Mouse (Mus musculus) embryonic fibroblast, embryonic 13.5 days (primary cell): ENCODE data around the gene Tmcc2. TPM values are rescaled to one million over a fixed set of nuclear protein-coding genes. Genes with fewer than 3 reads are reported as not detected.
A peak's percentile ranks its signal among the peaks of the same experiment; 100 is the strongest.
"Not testable (repeated sequence)": the region's sequence is repeated elsewhere in the genome, so short reads cannot be mapped to it uniquely, and the experiment has no call there.

Source experiments
- H3K27ac ChIP-seq: 2 replicates; pipeline ENCODE4 v1.5.1; 2012; ENCODE audit warnings: low read length, control low read depth, inconsistent platforms; ENCODE audit not compliant: insufficient read depth
- H3K4me1 ChIP-seq: 2 replicates; pipeline ENCODE4 v1.6.1; 2011; ENCODE audit warnings: low read length; ENCODE audit not compliant: control insufficient read depth, insufficient read depth
- H3K4me3 ChIP-seq: 2 replicates; pipeline ENCODE4 v1.5.1; 2011; ENCODE audit warnings: mild to moderate bottlenecking, control low read depth, low read length; ENCODE audit not compliant: insufficient read depth
- CTCF ChIP-seq: IDR thresholded peaks from 2 replicates; pipeline ENCODE4 v1.5.1; 2011; ENCODE audit warnings: mild to moderate bottlenecking, control low read depth, low read length, moderate library complexity, borderline replicate concordance; ENCODE audit not compliant: insufficient read depth
- POLR2A ChIP-seq: IDR thresholded peaks from 2 replicates; pipeline ENCODE4 v1.6.1; 2011; ENCODE audit warnings: low read depth, mild to moderate bottlenecking, control low read depth, low read length, moderate library complexity
- polyA plus RNA-seq: library from polyadenylated mRNA; stranded (reverse); fragments of >200 nt; gene quantifications from 2 replicates; pipeline ENCODE4 v1.2.4, GENCODE M21; 2011; ENCODE audit warnings: low read depth; ENCODE audit not compliant: missing spikeins, insufficient read length

Gene Tmcc2
- polyA plus RNA-seq, 1 experiment: 12.6 TPM

DNA sequence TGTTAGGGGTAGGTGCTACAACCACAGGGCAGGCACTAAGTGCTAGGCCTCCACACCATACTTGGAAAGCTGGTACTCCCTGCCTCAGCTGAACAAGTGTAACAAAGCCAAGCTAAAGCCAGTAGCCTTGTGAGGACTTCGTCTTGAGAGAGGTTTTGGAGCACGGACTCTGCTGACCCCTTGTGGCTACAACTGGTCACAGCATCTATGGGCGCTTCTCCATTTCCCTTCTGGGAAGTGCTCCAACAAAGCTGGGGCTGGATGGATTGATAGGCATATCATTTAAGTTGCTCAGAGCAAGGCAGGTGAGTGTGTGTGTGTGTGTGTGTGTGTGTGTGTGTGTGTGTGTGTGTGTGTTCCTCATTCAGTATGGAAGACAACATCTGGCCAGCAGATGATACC, 35.2 kb downstream of the Tmcc2 start:
- TF ChIP-seq POLR2A (no peak), CTCF (peak; percentile 78)
- Histone ChIP-seq H3K4me3 (no peak overlapping the region), H3K4me1 (peaks cover 9% of the 10 kb centered on the region; the same call in 1 of the 2 replicates), H3K27ac (no peak overlapping the region)

DNA sequence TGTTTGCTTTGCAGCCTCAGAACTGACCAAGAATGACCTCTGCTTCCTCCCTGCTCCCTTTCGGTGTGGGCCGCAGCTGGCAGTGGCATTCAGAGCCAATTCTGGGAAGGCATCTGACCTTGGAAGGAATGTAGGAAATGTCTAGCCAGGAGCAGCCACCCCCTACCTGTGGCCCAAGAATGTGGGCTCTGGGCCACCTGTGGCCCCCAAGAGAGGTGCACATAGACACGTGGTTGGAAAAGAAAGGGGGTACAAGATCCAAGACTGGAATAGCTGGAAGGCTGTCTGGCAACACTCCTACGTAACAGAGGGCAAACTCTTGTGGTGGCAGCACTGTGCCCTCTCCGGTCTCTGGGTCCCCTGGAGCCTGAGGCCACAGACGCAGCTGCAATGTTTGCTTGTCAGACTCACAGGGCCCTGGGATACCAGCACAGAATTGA, 35.9 kb downstream of the Tmcc2 start:
- no peak overlapping the region; the same call in 1 of the 2 replicates for H3K27ac ChIP-seq
- no peak overlapping the region for H3K4me3 ChIP-seq
- peaks cover 9% of the 10 kb centered on the region; the same call in 1 of the 2 replicates for H3K4me1 ChIP-seq
- no peak for TF ChIP-seq POLR2A
- no peak for TF ChIP-seq CTCF

DNA sequence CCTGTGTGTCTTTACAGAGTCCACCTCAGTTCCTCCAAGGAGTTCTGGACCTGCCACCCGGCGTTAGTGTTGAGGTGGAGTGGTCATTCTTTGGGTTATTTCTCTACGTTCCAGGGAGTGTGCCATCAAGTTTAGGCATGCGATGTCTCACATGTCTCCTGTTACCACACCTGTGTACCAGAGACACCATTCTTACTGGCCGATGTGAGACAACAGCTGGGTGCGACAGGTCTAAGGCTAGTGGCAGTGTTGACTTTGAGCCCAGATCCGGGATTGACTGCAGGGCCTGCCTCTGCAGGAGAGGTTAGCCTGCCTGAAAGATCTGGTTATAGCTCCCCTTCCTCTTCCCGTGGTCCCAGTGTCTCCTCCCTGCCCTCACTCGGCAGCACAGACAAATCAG, 36.8 kb downstream of the Tmcc2 start:
- H3K4me3 ChIP-seq: no peak overlapping the region
- TF ChIP-seq CTCF (no peak), POLR2A (no peak)
- H3K4me1 ChIP-seq: peaks cover 9% of the 10 kb centered on the region; the same call in 1 of the 2 replicates
- H3K27ac ChIP-seq: no peak overlapping the region

- Histone ChIP-seq H3K4me1 (peaks cover 9% of the 10 kb centered on the region; the same call in 1 of the 2 replicates), H3K4me3 (no peak overlapping the region), H3K27ac (peak overlapping the region; percentile 64; the same call in 1 of the 2 replicates)
- TF ChIP-seq CTCF (no peak), POLR2A (peak; percentile 41; the same call in 1 of the 2 replicates)
Measured at GRCm38 (mm10) chr1:132353389-132353788, 37.7 kb downstream of the Tmcc2 start.

DNA sequence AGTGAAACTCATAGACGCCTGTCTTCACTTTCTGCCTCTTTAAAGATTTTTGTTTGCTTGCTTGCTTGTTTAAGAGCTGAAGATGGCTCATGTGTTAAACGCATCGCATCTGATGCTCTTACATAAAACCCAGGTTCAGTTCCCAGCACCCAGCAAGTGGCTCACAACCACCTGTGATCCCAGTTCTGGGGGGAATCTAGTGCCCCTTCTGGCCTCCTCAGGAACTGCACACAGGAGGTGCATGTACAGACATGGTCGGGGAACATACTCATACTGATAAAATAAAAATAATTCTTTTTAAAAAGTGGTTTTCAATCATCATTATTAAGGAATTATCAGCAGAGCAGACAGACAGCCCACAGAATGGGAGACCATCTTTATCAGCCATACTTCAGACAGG, 40.0 kb downstream of the Tmcc2 start:
- Histone ChIP-seq H3K4me1 (peaks cover 15% of the 10 kb centered on the region; the same call in 1 of the 2 replicates), H3K27ac (no peak overlapping the region), H3K4me3 (no peak overlapping the region)
- TF ChIP-seq CTCF: no peak
- no peak for TF ChIP-seq POLR2A

DNA sequence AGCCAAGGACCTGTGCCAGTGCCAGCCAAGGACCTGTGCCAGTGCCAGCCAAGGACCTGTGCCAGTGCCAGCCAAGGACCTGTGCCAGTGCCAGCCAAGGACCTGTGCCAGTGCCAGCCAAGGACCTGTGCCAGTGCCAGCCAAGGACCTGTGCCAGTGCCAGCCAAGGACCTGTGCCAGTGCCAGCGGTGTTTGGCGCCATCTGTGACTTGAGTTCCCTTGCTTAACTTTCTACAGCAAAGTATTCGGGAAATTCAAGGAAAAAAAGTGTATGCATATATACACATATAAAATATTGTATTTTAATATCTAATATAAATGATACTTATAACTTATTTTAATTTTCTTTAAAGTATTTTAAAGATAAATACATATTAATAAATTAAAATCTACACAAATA, 41.5 kb downstream of the Tmcc2 start:
- H3K4me3 ChIP-seq, H3K27ac ChIP-seq: not testable (repeated sequence)
- H3K4me1 ChIP-seq: peaks cover 19% of the 10 kb centered on the region; the same call in 1 of the 2 replicates

GRCm38 (mm10) chr1:132349049-132349448, 42.0 kb downstream of the Tmcc2 start:
- peaks cover 19% of the 10 kb centered on the region; the same call in 1 of the 2 replicates for H3K4me1 ChIP-seq
- not testable (repeated sequence) for H3K4me3 ChIP-seq, H3K27ac ChIP-seq

GRCm38 (mm10) chr1:132348401-132348800, 42.7 kb downstream of the Tmcc2 start:
- TF ChIP-seq CTCF: no peak
- TF ChIP-seq POLR2A: no peak
- Histone ChIP-seq H3K4me3 (no peak overlapping the region), H3K27ac (no peak overlapping the region), H3K4me1 (peaks cover 15% of the 10 kb centered on the region; the same call in 1 of the 2 replicates)

- Histone ChIP-seq H3K4me1 (peaks cover 10% of the 10 kb centered on the region; the same call in 1 of the 2 replicates), H3K27ac (peak overlapping the region; percentile 93), H3K4me3 (no peak overlapping the region)
- TF ChIP-seq CTCF: no peak
- TF ChIP-seq POLR2A: no peak
Measured at GRCm38 (mm10) chr1:132346951-132347350, 44.1 kb downstream of the Tmcc2 start.

DNA sequence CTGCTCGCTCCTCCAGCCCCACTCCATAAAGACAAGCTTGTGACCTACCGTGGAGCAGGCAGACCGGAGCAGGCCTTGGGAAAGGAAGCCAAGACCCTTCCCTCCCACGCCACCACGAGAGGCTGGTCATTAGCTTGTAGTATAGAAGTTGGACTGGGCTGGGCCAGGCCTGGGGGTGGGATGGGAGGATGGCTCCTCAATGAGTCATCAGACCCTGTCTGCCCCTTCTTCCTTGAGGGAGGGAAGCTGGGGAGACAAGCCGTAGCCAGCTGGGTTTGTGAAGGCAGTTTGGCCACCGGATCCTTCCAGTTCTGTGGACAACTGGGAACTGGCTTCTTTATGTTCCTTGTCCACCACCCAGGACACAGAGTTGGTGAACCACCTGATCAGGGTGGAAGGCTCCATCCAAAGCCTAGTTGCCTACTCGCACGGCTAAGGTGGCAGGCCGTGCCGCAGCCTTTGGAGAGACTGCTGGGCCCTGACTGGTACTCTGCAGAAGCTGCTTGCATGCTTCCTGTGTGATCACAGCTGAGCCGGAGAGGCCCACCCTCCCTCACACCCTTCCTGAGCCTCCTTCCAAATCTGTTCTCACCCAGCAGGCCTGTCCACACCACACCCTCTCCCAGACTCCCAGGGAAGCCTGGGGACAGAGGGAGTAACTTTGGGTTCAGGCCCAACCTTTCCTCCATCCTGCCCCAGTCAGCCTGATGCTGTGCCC, 44.8 kb downstream of the Tmcc2 start:
- TF ChIP-seq CTCF: no peak
- peak; percentile 42 for TF ChIP-seq POLR2A
- Histone ChIP-seq H3K27ac (peak overlapping the region; percentile 93), H3K4me1 (peaks cover 12% of the 10 kb centered on the region; the same call in 1 of the 2 replicates), H3K4me3 (no peak overlapping the region)
